Mouse (Mus musculus): Measurements from ENCODE around the gene Tmem198.

Gene Tmem198

DNA sequence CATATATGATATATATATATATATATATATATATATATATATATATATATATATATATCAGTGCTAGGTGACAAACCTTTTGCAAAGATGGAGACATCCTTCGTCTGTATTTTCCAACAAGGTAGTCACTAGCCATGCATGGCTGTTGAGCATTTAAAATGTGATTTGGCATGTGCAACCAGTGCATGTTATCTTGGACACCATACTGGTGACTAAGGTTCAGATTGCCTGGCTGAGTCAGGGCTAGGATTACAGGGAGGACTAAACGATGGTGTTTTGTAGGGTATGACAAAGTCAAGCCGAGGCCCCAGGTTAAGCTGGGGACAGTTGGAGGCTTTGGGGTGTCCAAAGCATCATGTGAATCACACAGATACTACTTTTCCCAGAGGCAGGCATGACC is 23.9 kb upstream of the Tmem198 start:
- no peak for DNase-seq (ENCODE audit: low spot score)

DNA sequence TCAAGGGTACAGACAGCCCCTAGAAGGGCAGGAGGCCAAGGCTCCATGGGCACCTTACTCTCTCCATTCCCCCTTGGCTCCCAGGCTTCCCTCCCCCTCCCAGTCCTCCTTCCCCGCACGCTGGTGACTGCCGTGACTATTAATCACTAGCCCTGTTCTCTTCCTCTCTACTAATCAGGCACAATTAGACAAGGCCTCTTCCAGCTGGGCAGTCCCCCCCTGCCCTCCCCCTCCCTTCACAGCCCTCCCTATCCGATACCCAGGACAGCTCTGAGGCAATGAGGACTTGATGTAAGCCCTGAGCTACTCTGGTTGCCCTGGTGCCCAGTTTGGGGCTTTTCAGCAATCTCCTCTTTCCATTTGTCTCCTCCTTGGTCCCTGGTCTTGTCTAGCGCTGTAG is 23.4 kb upstream of the Tmem198 start:
- DNase-seq (ENCODE audit: low spot score) = no peak

DNA sequence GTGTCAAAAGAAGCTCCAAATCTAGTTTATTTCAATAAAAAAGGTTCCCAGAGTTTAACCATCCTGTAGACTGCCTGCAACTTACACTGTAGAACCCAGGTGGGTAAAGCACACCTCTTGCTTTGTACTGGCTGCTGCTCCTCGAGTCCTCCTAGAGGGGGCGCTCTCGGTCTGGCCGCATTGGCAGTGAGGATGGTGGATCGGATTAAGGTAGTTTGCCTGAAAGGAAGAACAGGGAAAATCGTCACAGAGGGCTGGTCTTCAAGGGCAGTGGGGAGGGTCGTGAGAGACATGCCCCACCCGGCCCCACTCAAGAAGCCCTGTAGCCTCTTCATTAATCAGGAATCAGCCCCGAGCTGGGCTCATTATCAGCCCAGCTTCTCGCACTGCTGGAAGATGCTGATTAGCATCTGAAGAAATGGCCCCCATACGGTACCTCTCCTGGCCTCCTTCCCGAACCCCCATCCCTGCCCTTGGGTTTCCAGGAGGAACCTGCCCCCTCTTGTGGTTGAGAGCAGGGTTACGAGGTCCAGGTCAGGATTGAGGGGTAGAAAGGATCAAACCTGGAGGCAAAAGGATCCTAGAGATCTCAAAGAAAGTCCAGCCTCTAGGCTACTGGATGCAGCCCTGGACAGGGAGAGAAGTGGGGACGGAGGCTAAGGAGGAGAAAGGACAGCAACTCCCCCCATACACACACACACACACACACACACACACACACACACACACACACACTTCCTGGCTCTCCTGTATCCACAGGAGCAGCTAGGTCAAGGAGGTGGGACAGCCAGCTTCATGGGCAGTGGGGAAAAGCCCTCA is 22.4 kb upstream of the Tmem198 start:
- no peak for DNase-seq (ENCODE audit: low spot score)

DNA sequence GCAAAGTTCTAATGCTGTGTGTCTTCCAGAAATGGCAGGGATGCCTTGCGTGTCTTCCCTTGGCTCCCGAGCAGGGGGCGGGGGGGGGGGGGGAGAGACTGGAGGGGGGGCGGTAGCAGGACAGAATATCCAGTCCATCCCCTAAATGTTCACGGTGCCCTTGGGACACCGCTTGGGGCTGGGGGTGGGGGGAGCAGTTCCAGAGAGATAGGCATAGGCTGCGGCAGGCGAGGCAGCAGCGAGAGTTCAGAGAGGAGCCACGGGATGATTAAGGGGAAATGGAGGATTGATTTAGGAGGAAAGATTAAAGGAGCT is 21.7 kb upstream of the Tmem198 start:
- no peak for DNase-seq (ENCODE audit: low spot score)

DNA sequence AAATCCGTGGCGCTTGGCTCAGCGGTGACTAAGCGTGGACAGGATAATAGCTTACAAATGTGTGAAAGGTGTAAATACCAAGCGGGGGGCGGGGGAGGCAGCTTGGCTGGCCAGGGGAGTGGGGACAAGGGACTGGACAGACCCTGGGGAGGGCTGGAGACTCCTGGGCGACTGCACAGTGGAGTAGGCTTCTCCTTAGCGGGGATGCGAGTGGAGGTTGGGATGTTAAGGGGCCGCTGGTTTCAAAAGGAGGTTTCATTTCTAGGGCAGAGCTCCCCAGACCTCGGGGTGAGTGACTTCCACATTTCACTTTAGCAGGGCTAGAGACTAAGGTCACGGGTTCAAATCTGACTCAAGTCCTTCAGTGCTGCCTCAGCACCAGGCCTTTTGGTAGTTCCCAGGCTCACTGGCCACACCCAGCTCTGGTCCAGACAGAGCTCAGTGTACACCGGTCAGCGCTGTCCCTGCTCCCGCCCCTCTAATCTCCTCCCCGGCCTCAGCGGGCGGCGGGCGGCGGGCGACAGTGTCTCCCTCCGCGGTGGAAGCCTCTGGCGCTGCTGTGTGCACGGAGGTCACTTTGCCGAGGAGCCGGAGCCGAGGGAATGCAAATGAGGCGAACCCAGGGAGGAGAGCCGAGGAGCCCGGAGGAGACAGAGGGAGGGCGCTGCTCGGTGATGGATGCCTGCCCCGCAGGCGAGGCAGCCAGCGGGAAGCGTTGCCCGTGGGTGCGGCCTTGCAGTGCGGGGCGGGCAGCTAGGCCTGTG is 21.1 kb upstream of the Tmem198 start:
- no peak for DNase-seq (ENCODE audit: low spot score)

DNA sequence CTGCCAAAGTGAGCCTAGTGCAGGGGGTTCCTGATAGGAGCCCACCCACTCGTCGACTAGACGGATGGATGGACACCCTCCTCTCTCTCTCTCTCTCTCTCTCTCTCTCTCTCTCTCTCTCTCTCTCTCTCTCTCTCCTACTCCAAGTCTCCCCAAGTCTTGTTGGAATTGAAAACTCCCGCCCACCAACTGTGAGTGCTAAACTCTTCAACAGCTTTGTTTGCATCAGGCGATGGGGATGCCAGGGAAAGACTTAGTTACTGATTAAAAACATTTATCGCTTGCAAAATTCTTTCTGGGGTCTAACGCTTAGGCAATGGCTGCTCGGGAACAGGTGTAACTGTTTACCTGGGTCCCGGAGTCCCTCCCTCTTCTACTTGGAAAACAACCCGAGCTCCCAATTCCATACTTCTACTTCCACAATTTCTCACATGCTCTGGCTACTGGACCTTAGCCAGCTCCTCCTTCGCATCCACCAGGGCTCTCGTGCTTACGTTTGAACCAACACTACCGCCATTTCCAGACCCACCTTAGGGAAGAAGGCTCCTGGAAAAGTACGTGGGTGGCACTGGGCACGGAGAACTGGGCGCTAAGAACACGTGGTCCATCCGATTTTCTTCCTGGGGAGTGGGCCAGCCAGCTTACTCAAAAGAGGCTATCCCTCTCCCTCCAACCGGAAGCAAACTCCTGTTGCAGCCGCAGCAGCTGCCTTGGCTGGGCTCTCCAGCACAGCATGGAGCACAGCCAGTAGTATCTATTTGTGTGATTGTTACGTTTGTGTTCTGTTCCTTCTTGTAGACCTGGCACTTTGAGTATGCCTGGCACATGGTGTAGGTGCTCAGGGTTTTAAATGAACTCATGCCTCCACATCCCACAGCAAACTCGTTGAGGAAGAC is 20.3 kb upstream of the Tmem198 start:
- no peak for DNase-seq (ENCODE audit: low spot score)

DNA sequence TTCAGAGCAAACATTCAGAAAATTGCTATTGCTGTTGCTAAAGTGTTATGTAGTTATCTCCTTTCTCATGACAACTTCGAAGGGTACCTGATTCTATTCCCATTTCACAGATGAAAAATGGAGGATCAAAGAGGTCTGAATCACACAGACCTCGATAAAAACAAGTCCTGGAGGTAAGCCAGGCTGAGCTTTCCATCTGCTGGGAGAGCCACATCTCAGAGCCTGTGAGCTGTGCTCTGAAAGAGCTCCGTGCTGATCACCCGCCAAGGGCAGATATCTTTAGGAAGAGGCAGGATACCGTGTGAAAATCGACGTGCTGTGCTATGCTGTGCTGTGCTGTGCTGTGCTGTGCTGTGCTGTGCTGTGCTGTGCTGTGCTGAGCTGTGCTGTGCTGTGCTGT is 19.0 kb upstream of the Tmem198 start:
- DNase-seq (ENCODE audit: low spot score) = no peak

DNA sequence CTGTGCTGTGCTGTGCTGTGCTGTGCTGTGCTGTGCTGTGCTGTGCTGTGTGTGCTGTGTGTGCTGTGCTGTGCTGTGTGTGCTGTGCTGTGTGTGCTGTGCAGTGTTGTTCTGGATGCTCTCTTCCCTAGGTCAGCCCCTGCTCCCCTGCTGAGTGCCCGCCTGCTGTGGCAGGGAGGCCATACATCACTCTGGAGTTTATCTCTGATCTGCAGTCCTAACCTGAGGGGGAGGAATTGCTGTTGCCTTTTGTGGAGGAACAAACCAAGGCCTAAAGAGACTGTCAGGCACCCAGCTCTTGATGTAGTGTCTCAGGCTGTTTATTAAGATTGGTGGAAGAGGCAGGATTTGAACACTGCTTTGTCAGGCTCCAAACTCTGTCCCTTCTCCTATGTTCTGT is 16.7 kb upstream of the Tmem198 start:
- DNase-seq (ENCODE audit: low spot score) = no peak

DNA sequence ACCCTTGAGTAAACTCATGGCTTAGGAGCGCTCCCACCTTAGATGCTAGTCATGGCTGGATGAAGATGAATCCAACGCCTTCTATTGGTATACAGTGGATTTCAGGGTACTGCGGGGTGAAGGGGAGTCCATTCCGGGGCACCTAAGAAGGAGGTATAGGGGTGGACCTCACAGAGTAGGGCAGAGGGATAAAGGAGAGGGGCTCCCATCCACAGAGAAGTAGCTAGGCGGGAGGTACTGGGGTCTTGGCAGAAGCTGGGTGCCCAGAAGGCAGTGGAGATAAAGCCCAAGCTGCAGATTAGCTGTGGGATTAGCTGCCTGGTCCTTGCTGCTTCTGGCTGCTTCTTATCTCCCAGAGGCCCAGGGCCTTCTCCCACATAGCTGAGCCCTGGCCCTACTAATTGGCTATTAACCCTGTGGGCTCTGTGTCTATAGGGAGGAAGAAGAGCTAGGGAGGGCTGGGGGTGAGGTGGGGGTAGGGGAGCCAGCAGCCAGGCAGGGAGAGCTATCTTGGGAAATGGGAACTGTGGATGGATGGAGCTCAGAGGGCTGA is 15.6 kb upstream of the Tmem198 start:
- DNase-seq (ENCODE audit: low spot score) = no peak

DNA sequence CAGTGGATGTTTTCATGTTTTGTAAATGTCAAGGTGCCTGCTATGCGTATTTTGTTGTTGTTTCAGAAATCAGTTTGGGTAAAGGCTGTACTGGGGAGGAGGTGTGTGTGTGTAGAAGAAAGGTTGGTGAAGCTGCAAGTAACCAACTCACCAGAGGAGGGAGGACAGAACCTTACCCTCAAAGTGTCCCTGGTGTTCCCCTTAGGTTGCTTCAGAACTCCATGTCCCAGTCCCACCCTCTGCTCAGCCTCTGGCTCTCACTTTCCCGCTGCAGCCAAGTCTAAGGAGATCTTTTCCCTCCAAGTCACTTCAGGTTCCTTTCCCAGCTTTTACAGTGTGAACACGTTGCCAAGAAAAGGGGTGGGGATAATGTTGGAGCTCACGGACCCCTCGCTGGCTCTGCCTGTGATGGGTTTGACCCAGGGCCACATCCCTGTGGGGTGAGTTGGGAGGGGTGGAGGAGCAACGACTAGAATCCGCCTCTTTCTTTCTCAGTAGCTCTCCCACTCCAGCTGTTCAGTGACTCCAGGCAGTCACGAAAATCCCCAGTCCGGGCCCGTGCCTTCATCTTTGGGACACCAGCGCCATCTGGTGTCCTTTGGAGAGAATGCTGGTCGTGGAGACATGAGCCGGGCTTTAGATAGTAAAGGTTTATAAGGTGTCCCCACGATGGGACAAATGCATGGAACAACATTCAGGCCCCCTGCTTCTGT is 12.0 kb upstream of the Tmem198 start:
- DNase-seq (ENCODE audit: low spot score) = peak; percentile 90

DNA sequence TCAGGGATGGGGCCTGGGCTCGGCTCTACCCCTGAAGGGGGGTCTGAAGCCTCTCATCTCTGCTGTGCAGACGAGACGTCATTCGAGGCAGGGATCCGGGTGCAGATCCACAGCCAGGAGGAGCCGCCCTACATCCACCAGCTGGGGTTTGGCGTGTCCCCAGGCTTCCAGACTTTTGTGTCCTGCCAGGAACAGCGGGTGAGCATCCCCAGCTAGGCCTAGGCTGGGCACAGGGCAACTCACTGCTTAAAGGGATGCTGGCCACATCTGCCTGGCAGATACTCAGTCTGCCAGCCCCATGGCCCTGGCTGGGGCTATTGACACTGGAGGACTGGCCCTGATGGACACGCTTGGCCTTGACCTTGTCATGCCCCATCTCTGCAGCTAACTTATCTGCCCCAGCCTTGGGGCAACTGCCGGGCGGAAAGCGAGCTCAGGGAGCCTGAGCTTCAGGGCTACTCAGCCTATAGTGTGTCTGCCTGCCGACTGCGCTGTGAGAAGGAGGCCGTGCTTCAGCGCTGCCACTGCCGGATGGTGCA is 10.0 kb upstream of the Tmem198 start:
- DNase-seq (ENCODE audit: low spot score) = no peak

DNA sequence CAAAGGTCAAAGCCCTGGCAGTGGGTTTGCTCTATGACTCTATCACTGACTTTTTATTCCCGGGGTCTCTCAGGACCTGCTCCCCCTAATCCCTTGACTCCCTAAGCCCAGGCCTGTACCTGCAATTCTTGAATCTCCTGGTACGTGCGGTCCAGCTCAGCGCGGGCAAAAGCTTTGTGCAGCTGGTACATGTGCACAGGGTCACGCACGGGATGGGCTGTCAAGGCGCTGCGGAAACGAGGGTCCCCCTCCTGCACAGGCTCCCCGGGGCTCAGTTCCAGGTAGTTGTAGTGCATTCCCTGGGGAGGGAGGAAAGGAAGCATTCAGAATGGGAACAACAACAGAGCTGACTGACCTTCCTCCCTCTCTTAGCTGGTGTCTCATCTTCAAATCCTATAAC is 2.9 kb upstream of the Tmem198 start:
- DNase-seq (ENCODE audit: low spot score) = no peak

DNA sequence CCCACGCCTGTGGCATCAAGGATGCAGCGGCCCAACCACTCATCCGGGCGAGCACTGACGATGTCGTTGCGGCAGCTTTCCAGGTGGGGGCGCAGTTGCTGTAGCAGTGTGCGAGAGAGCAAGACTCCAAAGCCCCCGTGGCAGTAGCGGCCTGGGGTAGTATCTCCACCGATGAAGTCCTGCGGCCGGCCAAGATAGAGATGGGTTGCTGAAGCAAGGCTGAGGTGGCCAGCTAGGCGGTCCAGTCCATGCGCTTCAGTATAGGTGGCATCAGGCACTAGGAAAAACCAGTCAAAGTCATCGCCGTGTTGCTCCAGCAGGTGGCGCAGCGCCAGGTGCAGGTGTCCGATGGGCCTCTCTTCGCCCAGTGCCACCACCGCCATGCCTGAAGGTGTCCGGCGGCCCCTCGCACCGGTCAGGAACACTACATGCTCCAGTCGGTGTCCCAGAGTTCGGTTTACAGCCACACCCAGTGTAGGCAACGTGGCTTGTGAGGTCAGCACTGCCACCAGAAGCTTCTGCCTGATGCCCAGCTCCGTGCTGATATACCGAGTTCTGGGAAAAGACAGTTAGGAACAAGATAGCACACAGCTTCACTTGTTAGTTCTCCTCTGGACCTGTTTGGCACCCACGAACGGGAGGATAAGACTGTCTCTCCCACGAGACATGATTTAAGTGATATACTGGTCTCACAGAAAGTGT is 1.9 kb upstream of the Tmem198 start:
- peak; percentile 92 for DNase-seq (ENCODE audit: low spot score)

DNA sequence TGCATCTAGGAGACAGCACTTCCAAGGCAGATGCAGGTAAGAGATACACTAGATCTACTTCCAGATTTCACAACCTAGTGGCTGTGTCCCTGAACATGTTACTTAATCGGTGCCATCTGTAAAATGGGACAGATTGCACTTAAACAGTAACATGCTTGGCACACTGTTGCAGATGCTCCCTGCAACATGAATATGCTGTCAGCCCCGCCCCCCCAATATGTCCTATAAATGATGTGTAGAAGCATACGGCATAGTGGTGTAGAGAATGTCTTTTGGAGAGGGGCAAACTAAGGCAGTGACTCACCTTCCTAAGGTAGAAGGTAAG is 1.4 kb upstream of the Tmem198 start:
- DNase-seq (ENCODE audit: low spot score) = no peak

DNA sequence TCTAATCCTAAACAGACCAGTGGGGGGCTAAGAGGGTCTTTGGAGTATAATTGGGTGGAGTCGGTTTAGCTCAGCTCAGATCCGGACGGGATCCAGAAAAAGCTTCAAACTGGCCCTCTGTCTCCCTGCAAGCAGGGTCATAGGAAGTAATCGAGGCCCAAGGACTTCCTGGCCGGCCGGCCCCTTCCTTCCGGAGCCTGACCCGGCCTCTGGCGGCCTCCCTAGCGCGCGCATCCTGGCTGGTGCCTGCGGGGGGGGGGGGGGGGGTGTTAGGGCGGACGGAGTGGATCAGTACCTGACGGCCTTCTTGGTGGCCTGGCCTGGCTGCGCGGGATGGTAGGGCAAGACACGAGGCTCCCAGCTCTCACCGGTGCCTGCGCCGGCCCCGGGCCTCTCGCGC is 835 bp upstream of the Tmem198 start:
- DNase-seq (ENCODE audit: low spot score) = no peak

DNA sequence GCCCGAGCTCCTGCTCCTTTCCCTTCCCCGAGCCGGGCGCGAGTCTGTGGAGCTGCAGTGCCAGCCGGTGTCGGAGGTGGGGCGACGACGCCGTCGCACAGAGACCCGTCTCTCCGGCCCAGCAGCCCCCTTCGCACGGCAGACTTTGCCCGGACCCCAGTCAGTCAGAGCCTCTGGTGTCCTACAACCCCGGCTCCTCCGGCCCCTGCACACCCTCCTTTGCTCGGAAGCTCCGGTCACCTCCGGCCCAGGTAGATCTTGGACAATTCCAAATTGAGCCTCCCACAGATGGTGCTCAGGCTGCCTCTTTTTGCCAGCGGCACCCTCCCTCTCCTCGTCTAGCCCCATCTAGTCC is 280 bp downstream of the Tmem198 start:
- DNase-seq (ENCODE audit: low spot score) = no peak

DNA sequence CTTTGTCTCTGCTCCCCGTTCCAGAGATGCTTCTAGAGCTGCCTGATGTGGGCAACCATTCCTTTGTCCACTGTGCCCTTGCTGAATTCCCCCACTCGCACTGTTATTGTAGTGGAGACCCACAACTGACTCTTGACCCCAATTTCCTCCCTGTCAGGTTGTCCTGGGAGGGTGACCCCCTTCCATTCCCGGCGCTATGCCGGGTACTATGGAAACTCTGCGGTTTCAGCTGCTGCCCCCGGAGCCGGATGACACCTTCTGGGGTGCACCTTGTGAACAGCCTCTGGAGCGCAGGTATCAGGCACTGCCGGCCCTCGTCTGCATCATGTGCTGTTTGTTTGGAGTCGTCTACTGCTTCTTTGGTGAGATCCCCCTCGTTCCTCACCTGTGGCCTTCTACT is 704 bp downstream of the Tmem198 start:
- no peak for DNase-seq (ENCODE audit: low spot score)

DNA sequence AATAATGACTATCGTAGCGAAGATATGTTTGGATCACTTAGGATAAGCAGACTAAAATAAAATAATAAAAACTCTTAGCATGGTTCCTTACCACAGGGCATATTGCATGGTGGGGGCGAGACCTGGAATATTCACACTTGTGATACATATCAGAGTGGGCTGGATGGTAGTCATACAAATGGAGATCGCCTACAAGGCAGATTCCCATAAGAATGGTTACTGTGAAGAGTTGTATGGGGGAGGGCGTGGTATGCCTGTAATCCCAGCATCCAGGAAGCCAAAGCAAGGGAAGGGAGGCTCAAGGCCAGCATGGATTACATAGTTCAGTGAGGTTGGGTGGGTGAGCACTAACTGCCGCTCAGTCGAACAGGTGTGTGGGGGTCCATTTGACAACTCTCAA is 1.4 kb downstream of the Tmem198 start:
- DNase-seq (ENCODE audit: low spot score) = no peak

DNA sequence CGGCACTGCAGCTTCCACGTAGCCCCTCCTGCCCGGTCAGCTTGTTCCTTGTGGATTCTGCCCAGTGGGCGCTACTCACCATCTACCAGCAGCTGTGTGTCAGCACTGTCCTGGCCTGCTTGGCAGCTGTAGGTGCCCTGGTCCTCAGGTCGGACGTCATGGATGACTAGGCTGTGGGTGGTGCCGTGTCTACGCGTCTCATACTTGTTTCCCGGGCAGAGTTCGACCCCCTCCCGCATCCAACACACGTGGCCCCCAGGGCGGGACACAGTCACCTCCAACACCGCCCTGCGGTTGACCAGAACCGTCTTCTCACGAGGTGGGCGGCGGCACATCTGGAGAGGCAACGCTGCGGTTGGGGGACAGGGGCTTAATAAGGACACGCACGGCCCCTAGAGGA is 7.2 kb downstream of the Tmem198 start:
- no peak for DNase-seq (ENCODE audit: low spot score)

DNA sequence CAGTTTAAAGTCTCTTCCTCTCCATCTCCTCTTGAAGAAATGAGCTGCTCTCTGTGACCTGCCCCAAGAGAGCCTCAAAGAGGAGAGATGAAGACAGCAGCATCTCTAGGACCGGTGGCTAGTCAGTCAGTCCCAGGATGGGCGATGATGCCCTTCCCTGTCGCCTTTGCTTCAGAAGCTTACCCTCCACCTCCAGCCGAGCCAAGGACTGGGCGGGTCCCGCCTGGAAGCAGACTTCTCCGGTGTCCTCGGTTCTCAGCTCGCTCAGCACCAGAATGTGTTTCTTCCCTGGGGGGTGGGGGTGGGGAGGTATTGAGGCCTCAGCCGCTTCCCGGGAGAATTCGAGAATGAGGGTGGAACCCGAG is 7.7 kb downstream of the Tmem198 start:
- DNase-seq (ENCODE audit: low spot score) = no peak
